Mouse (Mus musculus): ENCODE data around the gene Fgfbp3.
"Not testable (repeated sequence)": the region's sequence is repeated elsewhere in the genome, so short reads cannot be mapped to it uniquely, and the experiment has no call there.

Gene Fgfbp3

DNA sequence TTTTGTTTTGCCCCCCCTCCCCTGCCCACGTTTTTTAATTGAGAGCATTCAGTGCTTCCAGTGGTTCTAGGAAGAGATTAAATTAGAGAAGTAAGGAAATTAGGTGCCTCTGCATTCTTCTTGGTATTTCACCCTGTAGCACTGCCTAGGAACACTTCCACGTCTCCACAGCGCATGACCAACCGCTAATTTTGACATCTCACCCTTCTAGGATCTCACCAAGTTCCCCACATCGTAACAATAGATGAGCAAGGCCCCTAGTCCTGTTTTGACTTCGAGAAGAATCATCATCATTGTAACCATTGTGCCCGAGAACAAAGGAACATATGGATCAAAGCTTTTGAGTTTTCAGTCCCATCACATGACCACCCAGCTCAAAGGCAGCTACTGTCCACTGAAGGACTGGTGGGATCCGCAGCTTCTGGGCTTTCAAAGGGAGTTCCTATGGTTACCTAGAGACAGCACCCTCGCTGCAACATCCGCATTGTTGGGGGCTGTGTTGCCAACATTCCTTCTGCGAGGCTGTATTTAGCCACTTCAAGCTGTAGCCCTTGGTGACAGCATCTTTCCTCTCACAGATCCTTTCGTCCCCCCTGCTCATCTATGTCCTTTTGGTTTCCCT, 8.9 kb downstream of the Fgfbp3 start:
- peak; percentile 60 for DNase-seq (ENCODE audit: inconsistent ontology term)

DNA sequence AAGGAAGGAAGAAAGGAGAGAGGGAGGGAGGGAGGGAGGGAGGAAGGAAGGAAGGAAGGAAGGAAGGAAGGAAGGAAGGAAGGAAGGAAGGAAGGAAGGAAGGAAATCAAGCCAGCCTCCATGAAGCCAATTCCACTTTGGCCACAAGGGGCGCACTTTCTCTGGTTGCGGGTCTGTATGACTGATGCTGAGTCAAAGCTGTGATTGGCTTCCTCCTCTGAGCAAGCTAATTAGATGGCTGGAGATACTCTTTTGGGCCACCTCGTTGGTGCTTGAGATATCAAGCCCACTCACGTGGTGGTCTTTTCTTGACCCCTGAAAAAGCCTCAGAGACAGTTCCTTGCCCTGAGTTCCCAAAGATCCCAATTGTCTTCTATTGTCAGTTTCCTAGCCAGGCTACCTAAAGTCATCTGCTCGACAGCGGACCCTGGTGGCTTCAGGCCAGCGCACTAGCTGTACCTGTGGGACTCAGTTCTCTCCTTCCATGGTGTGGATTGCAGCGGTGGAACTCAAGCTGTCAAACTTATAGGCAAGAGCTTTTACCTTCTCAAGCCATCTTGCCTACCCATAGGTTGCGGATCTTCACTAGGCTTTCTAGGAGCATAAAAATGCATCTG, 9.6 kb downstream of the Fgfbp3 start:
- DNase-seq (ENCODE audit: inconsistent ontology term) = peak; percentile 27

DNA sequence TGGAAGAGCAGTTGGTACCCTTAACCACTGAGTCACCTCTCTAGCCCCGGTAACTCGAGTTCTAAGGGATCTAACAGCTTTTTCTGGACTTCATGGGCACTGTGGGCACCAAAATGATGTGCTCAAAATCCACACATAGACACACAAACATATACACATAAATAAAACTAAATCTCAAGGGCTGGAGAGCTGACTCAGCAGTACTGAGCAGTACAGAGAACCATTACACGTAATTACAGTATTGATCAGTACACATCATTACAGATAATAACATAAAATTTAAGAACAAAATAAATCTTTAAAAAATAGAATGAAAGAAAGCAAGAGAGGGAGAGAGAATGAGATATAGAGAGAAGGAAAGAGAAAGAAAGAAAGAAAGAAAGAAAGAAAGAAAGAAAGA, 10.3 kb downstream of the Fgfbp3 start:
- no peak for DNase-seq (ENCODE audit: inconsistent ontology term)

DNA sequence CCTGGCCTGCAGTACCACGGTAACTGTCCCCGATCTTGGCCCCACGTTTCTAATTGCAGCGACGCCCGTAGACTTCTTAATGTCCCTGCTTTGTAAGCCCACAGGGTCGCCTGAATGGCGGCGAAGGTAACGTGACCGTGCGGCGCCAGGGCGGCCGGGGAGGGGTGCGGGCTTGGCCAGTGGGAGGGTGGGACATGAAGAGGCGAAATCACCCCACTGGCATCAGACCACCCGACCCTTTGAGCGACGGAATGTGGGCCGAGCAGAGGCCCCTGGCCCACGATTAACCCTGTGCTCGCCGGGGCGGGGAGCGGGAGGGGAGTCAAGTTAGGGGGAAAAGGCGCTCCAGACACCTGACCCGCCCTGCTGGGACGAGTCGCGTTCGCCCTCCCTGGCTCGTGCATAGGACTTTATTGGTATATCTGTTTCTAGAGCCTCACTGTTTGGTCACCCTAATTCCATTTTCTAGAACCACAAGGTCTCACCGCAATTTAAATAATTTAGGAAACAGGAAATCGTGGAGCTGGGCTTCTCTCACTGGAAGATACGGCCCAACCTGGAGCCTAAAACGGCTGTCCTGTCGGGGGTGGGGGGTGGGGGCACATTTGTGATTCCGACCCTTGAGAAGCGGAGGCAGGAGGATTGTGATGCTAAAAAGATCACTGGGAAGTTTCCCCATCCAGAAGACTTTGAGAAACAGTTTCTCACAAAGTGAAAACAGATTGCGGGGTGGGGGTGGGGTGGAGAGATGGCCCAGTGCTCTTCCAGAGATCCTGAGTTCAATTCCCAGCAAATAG, 15.0 kb downstream of the Fgfbp3 start:
- DNase-seq (ENCODE audit: inconsistent ontology term) = peak; percentile 58

DNA sequence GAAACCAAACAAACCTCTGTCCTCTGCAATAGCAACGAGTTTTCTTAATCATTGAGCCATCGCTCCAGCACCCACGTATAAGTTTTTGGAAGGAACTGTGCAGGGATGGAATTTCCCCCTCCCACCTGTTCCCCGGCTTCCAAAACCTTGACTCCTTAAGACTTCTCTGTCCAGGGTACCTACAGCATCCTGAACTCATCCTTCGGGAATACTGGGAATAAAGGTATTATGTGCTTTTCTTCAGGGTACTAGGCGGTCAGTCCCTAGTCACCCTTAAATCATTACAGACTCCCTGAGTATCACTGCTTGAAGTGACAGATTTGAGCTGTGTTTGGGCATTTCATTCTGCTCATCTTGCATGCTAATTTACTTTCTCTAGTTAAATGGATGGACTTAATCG, 16.0 kb downstream of the Fgfbp3 start:
- no peak for DNase-seq (ENCODE audit: inconsistent ontology term)

DNA sequence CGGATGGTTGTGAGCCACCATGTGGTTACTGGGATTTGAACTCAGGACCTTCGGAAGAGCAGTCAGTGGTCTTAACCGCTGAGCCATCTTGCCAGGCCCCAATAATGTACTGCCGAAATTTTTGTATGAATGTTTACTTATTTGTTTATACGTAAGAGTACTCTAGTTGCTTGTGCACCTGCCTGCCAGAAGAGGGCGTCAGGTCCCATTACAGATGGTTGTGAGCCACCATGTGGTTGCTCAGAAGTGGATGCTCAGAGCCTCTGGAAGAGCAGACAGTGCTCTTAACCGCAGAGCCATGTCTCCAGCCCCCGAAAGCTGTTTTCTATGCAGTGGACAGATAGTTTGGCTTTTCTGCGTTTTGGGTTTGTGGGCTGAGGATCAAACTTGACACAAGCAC, 21.6 kb downstream of the Fgfbp3 start:
- no peak for DNase-seq (ENCODE audit: inconsistent ontology term)

DNA sequence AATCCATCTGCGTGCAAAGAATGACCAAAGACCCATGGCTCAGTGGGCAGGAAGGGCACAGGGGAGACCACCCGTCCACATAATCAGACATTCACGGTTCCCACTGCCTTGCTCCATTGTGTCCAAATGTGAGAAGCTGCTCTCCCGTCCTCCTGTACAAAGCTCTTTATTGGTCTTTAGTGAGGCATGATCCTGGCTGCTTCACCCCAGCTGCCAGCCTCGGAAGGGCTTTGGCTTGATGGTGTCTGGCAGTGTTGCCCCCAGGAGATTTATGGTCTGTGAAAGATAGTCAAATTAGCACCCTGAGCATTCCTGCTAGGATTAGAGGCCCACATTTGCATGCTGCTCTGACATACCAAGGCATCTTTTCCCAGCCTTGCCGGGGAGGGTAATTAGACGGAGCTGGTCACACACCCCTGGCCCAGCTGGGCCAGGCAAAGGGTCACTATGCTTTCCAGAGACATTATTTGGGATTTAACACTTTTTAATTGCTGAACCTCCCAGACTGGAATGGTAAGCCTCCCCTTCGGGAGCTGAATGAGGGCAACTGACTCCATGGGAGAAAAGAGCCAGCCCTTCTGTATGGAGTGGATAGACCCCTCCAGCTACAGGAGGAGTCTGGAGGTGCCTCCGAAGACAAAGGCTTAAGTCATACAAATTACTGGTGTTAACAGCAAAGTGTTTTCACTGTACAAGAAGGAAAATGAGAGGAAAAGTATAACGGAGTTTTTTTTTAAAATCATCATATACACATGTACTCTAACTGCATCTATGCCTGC, 22.4 kb downstream of the Fgfbp3 start:
- DNase-seq (ENCODE audit: inconsistent ontology term) = peak; percentile 36

DNA sequence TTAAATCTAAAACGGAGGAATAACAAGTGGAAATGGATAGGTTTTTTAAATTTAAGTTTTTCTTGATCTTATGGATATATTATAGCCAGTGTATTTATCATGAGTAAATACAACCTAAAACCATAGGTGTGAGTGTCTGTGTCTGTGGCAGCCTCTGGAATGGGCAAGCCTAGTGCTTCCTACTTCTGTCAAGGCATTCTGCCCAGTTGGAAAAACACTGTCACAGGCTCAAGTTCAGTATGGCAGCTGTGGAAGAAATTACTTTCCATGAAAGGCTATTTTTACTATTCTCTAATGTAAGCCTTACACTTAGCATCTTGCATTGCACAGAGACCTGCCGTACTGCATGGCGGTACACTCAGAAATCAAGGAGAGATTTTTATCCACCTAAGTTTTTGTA, 27.7 kb downstream of the Fgfbp3 start:
- no peak for DNase-seq (ENCODE audit: inconsistent ontology term)

DNA sequence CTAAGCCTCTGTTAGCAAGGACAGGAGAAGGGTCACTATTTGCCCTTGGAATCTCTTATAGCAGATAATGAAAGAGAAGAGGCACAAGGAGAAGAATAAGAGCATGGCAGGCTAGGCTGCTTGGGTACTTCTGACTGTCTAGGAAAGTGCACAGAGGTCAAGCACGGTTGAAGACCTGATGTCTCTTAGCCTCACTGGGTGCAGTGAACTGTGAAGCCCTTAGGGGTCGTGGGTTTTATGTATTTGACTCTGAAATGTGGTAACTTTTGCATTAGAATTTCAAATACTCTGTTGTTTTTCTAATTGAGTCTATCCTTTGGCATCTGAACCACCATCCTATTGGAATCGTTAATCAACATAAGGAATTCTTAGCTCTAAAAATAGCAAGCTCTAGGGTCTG, 31.7 kb downstream of the Fgfbp3 start:
- DNase-seq (ENCODE audit: inconsistent ontology term) = no peak

DNA sequence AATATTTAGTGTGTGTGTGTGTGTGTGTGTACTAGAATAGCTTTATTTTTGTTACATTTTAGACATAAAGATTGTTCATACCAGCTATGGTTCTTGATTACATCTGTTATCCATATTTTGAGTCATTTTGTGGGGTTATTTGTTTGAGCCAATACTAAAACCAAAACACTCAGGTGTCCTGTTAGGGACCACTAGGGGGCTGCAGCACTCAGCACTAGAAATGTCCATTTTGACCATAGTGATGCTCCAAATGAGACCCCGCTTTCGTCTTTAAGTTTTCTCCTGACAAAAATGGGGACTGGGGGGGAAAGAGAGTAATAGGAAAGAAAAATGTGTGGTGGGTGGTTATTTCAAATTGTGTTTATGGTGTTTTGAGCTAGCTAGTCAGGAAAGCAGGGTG, 33.1 kb downstream of the Fgfbp3 start:
- DNase-seq (ENCODE audit: inconsistent ontology term) = no peak

DNA sequence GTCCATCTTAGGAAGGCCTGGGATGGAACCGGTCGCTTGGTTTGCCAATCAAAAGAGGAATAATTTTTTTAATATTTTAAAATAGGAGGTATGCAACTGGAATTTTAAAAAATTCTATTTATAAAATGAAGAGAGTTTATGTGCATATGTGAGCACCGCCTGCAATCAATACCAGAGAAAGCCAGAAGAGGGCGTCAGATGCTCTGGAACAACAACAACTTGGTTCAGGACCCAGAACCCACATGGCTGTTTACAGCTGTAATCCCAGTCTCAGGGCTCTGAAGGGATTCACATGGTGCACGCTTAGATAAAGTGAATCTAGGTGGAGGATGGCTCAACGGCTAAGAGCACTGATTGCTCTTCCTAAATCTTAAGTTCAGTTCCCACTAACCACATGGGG, 36.3 kb downstream of the Fgfbp3 start:
- DNase-seq (ENCODE audit: inconsistent ontology term) = no peak

DNA sequence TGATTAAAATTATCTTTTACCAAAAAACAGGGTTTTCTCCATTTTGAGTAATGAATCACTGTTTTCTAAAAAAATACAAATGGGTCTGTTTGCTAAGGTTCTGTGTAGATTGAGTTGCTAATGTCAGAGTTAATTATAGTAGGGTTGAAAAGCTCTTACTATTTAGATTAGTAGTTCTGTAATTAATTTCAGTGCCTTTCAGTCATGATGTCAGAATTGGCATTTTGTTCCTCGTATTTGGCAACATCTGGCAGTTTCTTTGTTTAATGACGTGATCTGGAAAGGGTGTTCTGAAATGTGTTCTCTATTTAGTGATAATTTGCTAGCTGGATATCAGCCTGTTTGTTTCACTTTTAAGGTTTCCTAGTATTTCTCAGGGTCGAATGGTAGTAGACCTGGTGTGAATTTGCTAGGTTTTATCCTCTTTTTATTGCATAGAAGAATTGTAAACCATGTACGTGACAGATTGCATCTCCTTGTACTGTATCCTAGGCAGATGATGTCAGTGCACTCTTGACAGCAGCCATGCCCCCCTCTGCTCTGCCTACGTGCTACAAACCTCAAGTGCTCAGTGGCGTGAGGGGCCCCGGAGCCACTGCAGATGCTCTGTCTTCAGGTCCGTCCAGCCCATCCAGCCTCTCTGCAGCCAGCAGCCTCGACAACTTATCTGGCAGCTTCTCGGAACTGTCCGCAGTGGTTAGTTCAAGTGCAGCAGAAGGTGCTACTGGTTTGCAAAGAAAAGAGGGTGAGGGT, 40.5 kb downstream of the Fgfbp3 start:
- no peak for DNase-seq (ENCODE audit: inconsistent ontology term)

DNA sequence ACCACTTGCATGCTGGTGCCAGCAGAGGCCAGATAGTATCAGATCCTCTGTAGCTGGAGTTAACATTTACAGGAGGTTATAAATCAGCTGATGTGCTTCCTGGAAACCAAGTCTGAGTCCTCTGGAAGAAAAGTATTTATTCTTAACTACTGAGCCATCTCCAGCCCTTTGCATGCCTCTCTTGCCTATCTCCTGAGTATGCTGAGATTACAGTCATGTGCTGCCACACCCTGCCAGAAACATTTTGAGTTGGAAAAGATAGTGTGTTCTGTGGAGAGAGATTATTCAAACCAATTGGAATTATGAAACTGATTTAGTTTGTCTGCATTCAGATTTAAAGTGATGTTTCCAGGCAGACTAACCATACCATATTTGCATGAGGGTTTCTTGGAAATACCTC, 42.1 kb downstream of the Fgfbp3 start:
- DNase-seq (ENCODE audit: inconsistent ontology term) = no peak

DNA sequence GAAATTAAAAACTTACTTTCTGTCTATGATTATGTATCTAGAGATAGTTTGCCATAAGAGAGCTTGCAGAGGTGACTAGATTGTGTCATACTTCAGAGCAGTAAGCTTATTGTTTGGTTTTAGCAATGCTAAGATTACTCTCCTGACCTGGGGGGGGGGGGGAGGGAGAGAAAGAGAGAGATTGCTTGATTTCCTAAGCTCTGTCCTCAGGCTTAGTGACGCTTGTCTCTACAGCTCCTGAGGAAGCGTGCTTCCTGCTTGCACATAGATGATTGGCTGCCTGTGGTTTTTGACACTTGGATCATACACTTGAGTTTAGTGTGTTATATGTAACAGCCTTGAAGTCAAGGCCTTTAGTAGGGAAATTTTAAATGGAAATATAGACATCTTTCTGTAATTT, 44.8 kb downstream of the Fgfbp3 start:
- DNase-seq (ENCODE audit: inconsistent ontology term) = no peak

DNA sequence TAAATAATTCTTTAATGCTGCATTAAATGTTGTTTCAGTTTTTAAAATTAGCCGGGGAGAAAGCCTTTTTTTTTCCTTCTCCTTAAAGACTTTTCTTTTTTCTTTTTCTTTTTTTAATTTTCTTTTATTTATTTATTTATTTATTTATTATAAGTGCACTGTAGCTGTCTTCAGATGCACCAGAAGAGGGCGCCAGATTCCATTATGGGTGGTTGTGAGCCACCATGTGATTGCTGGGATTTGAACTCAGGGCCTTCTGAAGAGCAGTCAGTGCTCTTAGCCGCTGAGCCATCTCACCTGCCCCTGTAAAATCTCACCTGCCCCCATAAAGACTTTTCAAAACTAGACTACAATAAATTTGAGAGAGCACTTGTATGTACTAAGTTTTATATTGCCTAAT, 50.7 kb downstream of the Fgfbp3 start:
- DNase-seq (ENCODE audit: inconsistent ontology term) = not testable (repeated sequence)
